Mouse (Mus musculus): ENCODE results near the gene Inpp5d.

Inpp5d gene

GRCm38 (mm10) chr1:87620211-87620668, at the start of gene Inpp5d:
TSS of gene Inpp5d (plus strand) at chr1:87620312.
- peak; percentile 20 to 41 for DNase-seq

DNA sequence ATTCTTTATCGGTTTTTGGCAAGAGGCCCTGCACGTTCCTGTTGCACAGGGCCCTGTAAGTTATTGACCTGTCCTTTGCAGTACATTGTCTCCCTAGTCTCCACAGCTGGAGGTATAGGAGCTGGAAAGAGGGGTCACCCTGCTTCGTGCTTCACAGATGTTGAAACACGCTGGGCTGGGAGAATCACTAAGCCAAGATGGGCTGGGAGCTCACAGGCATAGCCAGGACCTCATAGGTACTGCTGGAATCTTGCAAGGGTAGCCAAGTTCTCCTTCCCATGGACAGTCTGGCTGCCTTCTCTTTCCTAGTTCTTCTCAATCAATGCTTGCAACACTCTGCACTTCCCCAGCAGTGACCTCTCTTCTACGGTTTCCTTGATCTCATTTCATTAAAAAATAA, 46.9 kb upstream of the Inpp5d start:
- no peak for DNase-seq

DNA sequence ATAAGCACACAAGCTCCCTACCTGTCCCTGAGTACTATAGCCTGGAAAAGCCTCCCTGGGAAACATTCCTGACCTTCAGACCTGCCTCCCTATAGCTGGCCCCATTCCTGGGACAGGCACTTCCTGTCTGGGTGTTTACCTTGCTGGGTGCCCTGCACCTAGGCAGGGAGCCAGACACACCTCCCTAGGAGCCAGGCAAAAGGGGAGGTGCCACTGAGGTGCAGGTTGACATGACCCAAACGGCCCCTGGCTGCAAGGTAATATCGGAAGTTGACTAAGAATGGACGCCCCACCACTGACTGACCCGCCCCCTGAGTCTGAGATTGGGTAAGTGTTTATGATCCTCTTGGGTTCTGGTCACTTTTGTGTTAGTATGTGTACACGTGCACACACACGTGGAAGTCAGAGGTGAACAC, 46.3 kb upstream of the Inpp5d start, which contains the start of gene Ngef:
TSS of gene Ngef (minus strand) at position 71 of the 416 bp plus-strand sequence.
- DNase-seq, result peak; percentile 45 to 69

GRCm38 (mm10) chr1:87574353-87574752, 45.8 kb upstream of the Inpp5d start:
- peak in 1 of 2 experiments; percentile 9 for DNase-seq

GRCm38 (mm10) chr1:87574785-87575184, 45.3 kb upstream of the Inpp5d start:
- DNase-seq, result peak; percentile 74 to 84

DNA sequence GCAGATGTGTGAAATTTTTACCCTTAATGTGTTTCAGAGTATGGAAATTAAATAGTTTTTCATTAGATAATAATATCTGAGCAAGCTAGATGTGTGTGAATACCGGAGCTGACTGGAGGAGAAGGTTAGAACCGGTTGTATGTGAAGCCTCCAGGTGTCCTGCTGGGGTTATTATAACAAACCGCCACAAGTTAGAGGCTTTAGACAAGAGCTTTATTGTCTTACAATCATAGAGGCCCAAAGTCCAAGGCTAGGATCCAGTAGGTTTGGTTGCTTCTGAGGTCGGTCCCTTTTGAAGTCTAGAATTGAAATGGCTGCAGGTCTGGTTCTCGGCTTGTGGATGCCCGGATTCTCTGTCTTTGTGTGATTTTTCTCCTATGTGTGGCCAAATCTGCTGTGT, 41.1 kb upstream of the Inpp5d start:
- no peak for DNase-seq

GRCm38 (mm10) chr1:87580824-87581223, 39.3 kb upstream of the Inpp5d start:
- DNase-seq, result peak in 1 of 2 experiments; percentile 6

- DNase-seq, result no peak
These were observed 30.9 kb upstream of the Inpp5d start for GRCm38 (mm10) chr1:87589162-87589561.

- DNase-seq, result no peak
These were observed 30.1 kb upstream of the Inpp5d start for GRCm38 (mm10) chr1:87589980-87590379.

DNA sequence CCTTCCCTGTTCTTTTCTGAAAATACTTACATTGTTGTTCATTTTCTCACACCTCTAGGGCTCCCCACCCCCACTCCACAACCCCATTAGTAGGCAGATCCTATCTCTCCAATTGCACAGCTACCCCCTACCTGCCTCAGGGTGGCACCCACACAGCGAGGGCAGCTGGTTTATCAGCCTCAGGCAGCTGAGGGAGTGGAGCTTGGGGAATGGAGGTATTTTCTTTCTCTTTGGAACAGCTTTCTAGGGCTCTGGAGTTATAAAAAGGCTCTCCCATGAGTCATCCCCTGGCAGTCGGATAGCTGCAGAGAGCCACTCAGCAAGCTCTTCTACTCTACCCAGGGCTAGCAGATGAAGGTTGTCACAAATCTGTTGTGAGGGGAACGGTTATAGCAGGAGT, 25.9 kb upstream of the Inpp5d start:
- no peak for DNase-seq

GRCm38 (mm10) chr1:87594671-87595070, 25.4 kb upstream of the Inpp5d start:
- DNase-seq, result no peak

GRCm38 (mm10) chr1:87600533-87600932, 19.6 kb upstream of the Inpp5d start:
- DNase-seq, result no peak

- DNase-seq, result no peak
These were observed 18.3 kb upstream of the Inpp5d start for GRCm38 (mm10) chr1:87601801-87602200.

- no peak for DNase-seq
These were observed 16.7 kb upstream of the Inpp5d start for GRCm38 (mm10) chr1:87603389-87603788.

DNA sequence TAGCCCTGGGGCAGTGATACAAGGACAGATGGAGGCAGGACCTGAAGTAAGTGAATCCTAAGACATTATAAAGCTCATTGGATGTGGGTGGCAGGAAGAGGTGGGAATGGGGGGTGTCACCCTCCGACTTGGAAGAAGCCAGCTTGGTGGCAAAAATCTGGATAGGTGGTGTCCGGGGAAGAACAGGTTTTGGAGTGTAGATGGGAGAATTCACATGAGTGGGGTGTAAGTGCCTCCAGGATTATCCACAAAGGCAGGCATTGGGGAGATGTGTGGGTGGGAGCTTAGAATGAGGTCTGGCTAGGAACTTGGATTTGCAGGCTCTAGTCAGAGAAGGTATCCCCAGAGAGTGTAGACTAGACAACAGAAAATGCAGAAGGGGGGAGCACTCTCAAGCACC, 14.8 kb upstream of the Inpp5d start:
- no peak for DNase-seq

GRCm38 (mm10) chr1:87607385-87608091, 12.6 kb upstream of the Inpp5d start:
- peak in 1 of 2 experiments; percentile 22 for DNase-seq

GRCm38 (mm10) chr1:87608416-87609046, 11.6 kb upstream of the Inpp5d start:
- peak; percentile 74 to 77 for DNase-seq

GRCm38 (mm10) chr1:87614576-87615295, 5.4 kb upstream of the Inpp5d start:
- DNase-seq, result no peak

GRCm38 (mm10) chr1:87620693-87621092, 581 bp downstream of the Inpp5d start:
- no peak for DNase-seq

GRCm38 (mm10) chr1:87621146-87621857, 1.2 kb downstream of the Inpp5d start:
- peak in 1 of 2 experiments; percentile 6 for DNase-seq

DNA sequence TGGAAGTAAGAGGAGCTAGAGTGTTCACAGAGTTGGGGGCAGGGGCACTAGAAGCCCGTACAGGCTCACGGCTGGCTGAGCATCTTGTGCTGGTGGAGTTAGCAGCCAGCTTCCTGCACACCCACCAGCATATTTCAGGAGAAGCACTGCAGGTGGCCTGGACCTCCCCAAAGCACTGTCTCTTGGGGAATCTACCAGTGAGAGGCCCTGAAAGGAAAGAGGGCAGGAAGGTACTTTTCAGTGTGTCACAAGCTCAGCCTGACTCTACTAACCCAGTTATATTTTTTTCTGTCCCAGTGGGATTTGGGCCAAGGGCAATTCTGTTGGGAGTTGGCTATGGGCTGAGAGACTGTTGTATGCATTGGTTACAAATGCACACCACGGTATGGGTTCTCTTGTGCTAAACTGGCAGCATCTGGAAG, 1.8 kb downstream of the Inpp5d start:
- DNase-seq, result peak in 1 of 2 experiments; percentile 38

DNA sequence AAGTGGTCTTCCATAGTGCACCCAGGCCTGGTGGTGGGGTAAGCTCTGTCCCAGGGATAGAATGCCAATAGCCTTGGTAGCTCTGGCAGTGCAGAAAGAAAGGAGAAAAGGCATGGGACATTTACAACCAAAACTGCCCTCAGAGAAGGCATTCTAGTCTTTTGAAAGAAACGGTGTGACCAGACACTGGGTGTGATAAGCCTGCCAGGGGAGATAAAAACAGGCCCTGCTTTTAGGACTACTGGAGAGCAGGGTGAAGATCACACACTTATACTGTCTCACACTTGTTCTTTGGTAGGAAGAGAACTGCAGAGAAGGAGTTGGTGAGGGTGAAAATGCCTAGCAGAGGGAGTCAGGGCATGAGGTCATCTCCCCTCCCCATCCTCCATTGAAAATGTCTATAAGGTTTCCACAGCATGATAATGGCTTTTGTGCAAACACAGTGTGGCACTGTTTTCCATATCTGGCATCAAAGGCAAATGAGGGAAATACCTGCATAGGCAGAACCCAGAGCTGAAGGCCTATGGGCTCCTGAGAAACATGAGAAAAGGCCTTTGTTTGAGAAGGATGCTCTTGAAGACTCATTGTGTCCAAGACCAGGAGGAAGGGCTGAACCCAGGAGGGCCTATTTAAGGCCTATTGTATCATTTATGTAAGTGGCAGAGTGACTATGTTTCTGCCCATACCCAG, 4.0 kb downstream of the Inpp5d start:
- no peak for DNase-seq
